Mouse (Mus musculus): ENCODE data around the gene Lhfpl3. TPM values are rescaled to one million over a fixed set of nuclear protein-coding genes. Genes with fewer than 3 reads are reported as not detected.

Gene Lhfpl3
- total RNA-seq, 2 experiments from 2014 or later = not detected

GRCm38 (mm10) chr5:23106536-23106935 lies 360.7 kb downstream of the Lhfpl3 start:
- H3K4me3 ChIP-seq = no peak overlapping the region
- no peak overlapping the region for H3K27ac ChIP-seq
- TF ChIP-seq CTCF (IDR thresholded peaks at IDR 0.05) = no peak
- intact Hi-C loops (cut with DNase I) = no loop called here
- no peak for DNase-seq

DNA sequence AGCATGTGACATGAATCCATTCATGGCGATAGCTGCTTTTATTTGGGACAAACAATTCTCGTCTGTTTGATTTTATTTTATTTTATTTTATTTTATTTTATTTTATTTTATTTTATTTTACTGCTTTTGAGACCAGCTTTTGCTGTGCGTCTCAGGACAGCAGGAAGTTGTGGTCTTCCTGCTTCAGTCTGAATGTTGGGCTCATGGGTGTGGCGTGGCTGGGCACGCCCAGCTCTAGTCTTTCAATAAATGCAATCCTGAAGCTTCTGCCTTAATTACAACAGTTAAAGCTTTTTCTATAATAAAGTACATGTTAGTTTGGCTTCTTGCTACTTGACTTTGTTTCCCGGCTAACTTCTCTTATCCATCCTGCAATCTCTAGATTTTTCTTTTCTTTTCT lies 365.4 kb downstream of the Lhfpl3 start:
- no peak for DNase-seq
- TF ChIP-seq CTCF (IDR thresholded peaks at IDR 0.05) = no peak
- no peak overlapping the region for H3K27ac ChIP-seq
- H3K4me3 ChIP-seq = no peak overlapping the region
- intact Hi-C loops (cut with DNase I) = no loop called here

GRCm38 (mm10) chr5:23114249-23114648 lies 368.4 kb downstream of the Lhfpl3 start:
- intact Hi-C loops (cut with DNase I) = no loop called here
- DNase-seq = no peak
- TF ChIP-seq CTCF (IDR thresholded peaks at IDR 0.05) = no peak
- Histone ChIP-seq H3K27ac (no peak overlapping the region), H3K4me3 (no peak overlapping the region)

GRCm38 (mm10) chr5:23126851-23127250 lies 381.0 kb downstream of the Lhfpl3 start:
- no peak overlapping the region for H3K4me3 ChIP-seq
- no peak for TF ChIP-seq CTCF (IDR thresholded peaks at IDR 0.05)
- no peak overlapping the region for H3K27ac ChIP-seq
- no peak for DNase-seq
- intact Hi-C loops (cut with DNase I) = no loop called here

GRCm38 (mm10) chr5:23140183-23140921 lies 394.5 kb downstream of the Lhfpl3 start:
- intact Hi-C loops (cut with DNase I) = no loop called here
- DNase-seq = no peak
- no peak overlapping the region for H3K4me3 ChIP-seq
- no peak for TF ChIP-seq CTCF (IDR thresholded peaks at IDR 0.05)
- H3K27ac ChIP-seq = no peak overlapping the region

GRCm38 (mm10) chr5:23153210-23153609 lies 407.4 kb downstream of the Lhfpl3 start:
- DNase-seq = no peak
- Histone ChIP-seq H3K4me3 (no peak overlapping the region), H3K27ac (no peak overlapping the region)
- intact Hi-C loops (cut with DNase I) = no loop called here
- TF ChIP-seq CTCF (IDR thresholded peaks at IDR 0.05) = no peak

- TF ChIP-seq CTCF (IDR thresholded peaks at IDR 0.05) = peak; percentile 11; the same call in 1 of the 2 replicates
- Histone ChIP-seq H3K4me3 (no peak overlapping the region), H3K27ac (no peak overlapping the region)
- intact Hi-C loops (cut with DNase I) = no loop called here
- DNase-seq = no peak
Observed at GRCm38 (mm10) chr5:23154439-23154838, 408.6 kb downstream of the Lhfpl3 start.

GRCm38 (mm10) chr5:23165947-23166350 lies 420.1 kb downstream of the Lhfpl3 start:
- intact Hi-C loops (cut with DNase I) = no loop called here
- no peak for TF ChIP-seq CTCF (IDR thresholded peaks at IDR 0.05)
- Histone ChIP-seq H3K4me3 (no peak overlapping the region), H3K27ac (no peak overlapping the region)
- no peak for DNase-seq

- Histone ChIP-seq H3K27ac (no peak overlapping the region), H3K4me3 (no peak overlapping the region)
- no peak for TF ChIP-seq CTCF (IDR thresholded peaks at IDR 0.05)
- intact Hi-C loops (cut with DNase I) = no loop called here
- DNase-seq = no peak
Observed at GRCm38 (mm10) chr5:23166658-23167057, 420.8 kb downstream of the Lhfpl3 start.

DNA sequence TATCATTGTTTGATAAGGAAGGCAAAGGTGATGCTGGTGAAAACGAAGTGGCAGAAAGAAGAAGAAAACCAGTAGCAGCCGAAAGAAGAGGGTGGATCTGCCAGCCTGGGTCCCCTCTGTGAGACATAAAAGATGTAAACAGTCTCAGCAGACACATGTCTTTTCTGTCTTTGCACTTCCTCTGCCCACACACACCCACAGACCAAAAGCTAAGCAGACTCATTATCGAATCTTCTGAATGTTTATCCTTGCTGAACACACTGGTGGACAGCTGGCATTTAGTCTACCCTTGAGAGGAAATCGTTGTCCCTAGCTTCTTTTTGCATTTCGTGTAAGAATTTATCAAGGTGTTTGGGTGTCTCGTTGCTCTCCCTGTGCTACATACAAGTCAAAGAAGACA lies 443.8 kb downstream of the Lhfpl3 start:
- intact Hi-C loops (cut with DNase I) = no loop called here
- TF ChIP-seq CTCF (IDR thresholded peaks at IDR 0.05) = no peak
- DNase-seq = no peak
- H3K4me3 ChIP-seq = no peak overlapping the region
- H3K27ac ChIP-seq = no peak overlapping the region

- TF ChIP-seq CTCF (IDR thresholded peaks at IDR 0.05) = no peak
- H3K27ac ChIP-seq = no peak overlapping the region
- H3K4me3 ChIP-seq = no peak overlapping the region
- intact Hi-C loops (cut with DNase I) = no loop called here
- DNase-seq = no peak
Observed at GRCm38 (mm10) chr5:23196879-23197278, 451.0 kb downstream of the Lhfpl3 start.

GRCm38 (mm10) chr5:23213086-23213485 lies 467.2 kb downstream of the Lhfpl3 start:
- TF ChIP-seq CTCF (IDR thresholded peaks at IDR 0.05) = no peak
- intact Hi-C loops (cut with DNase I) = no loop called here
- H3K4me3 ChIP-seq = no peak overlapping the region
- no peak for DNase-seq
- H3K27ac ChIP-seq = no peak overlapping the region

- no peak overlapping the region for H3K4me3 ChIP-seq
- TF ChIP-seq CTCF (IDR thresholded peaks at IDR 0.05) = no peak
- no peak for DNase-seq
- intact Hi-C loops (cut with DNase I) = no loop called here
- H3K27ac ChIP-seq = no peak overlapping the region
Observed at GRCm38 (mm10) chr5:23214646-23215045, 468.8 kb downstream of the Lhfpl3 start.

DNA sequence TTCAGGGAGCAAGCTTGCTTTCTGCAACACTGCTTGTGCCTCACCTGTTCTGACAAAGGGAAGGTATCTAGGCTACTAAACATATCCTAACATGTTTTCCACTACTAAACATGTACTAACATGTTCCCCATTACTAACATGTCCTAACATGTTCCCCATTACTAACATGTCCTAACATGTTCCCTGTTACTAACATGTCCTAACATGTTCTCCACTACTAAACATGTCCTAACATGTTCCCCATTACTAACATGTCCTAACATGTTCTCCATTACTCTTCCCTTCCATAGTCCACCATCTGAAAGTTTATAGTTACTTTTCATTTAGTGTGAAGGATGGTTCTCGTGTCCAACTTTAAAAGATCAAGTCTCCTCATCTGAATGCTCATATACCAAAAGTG lies 473.8 kb downstream of the Lhfpl3 start:
- intact Hi-C loops (cut with DNase I) = loop anchor here (5.0 kb wide), 1 partner anchor 257 kb away; no protein-coding TSS in a partner anchor
- H3K27ac ChIP-seq = no peak overlapping the region
- H3K4me3 ChIP-seq = no peak overlapping the region
- no peak for DNase-seq
- TF ChIP-seq CTCF (IDR thresholded peaks at IDR 0.05) = no peak
